Mouse (Mus musculus): ENCODE data around the gene Birc6.

DNA sequence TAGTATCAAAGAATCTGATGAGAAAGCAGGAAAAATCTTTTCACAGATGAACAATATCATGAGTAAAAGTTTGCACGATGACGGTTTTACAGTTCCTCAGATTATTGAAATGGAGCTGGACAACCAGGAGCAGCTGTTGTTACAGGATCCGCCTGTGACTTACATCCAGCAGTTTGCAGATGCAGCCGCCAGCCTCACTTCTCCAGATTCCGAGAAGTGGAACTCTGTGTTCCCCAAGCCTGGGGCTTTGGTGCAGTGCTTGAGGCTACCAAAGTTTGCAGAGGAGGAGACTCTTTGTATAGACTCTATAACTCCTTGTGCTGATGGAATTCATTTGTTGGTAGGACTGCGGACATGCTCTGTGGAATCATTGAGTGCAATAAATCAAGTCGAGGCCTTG is 51.5 kb downstream of the Birc6 start:
- TF ChIP-seq USF1 (IDR thresholded peaks at IDR 0.05; ENCODE audit: low read depth) (no peak), CTCF (IDR thresholded peaks at IDR 0.05; ENCODE audit: control insufficient read depth, insufficient read depth, insufficient read length) (no peak), MAX (IDR thresholded peaks at IDR 0.05) (no peak), MYOD1 (IDR thresholded peaks at IDR 0.05; ENCODE audit: control insufficient read depth, insufficient read length, low read depth) (no peak), FOSL1 (IDR thresholded peaks at IDR 0.05; ENCODE audit: insufficient read depth, low read length, poor library complexity, severe bottlenecking) (no peak), CEBPB (IDR thresholded peaks at IDR 0.05; ENCODE audit: low read depth) (no peak)
